Mouse (Mus musculus): ENCODE data around the gene Gosr2.
A peak's percentile ranks its signal among the peaks of the same experiment; 100 is the strongest.

Gosr2 gene

DNA sequence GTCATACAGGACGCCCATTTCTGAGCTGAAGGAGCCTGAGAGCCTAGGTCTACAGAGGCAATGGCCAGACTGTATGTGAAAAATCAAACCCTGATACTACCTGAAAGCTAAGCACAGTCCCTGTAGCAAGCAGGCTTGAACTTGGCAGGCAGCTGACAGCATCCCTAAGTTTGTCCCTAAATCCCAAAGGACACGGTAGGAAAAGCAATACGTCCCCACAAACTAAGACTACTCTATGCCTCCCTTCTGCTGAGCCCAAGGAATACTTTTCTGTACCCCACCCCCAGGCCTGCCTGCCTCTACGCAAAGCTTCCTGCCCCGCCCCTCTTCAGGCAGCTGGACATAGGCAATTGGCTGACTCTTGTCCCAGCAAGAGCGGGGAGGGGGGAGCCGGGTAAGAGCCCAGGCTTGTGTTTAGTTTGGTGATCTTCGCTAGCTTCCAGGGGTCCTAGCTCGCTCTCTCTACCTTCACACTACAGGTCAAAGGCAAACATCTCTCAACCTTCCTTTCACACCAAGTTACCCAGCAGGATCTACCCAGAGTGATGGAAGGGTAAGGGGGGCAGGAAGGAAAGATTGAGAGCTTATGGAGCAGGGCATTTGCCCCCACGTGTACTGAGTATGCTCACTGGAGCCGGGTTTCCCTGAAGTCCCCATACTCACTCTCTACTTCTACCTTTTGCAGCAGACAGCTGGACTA is 49.6 kb downstream of the Gosr2 start:
- DNase-seq (ENCODE audit: low spot score in 2 of 2): no peak

DNA sequence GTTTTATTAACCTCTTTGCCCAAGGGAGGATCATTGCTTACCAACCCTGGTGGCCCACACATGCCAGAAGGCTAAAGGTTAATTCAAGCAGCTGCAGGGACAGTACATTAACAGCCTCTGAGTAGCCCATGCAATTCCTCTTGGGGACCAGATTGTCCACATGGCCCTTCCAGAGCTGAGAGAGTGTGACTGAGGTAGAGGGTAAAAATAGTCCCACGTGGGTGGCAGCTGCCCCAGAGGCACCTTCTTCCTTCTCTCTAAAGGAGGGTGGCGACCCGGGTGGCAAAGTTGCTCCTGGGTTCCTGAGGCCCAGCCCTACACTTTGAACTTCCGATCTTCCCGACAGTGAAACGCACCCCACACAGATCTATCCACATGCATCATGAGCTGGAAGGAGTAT is 51.4 kb downstream of the Gosr2 start:
- no peak for DNase-seq (ENCODE audit: low spot score in 2 of 2)

DNA sequence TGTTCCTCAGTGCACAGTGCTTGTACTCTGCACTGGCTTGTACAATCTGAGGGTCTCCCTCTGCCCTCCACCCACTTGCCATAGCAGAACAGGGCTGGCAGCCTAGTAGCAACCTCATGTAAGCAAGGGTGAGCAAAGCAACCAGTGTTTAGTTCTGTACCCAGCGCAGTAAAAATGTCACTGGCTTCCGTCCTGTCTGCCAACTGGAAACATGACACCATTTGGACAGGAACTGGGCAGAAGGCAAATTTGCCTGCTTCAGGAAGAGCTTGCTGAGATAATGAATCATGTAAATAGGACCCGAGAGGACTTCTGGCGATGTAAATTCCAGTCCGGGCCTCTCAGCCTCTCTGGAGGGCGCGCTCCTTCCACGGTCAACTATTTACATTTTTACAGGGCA is 52.0 kb downstream of the Gosr2 start:
- no peak for DNase-seq (ENCODE audit: low spot score in 2 of 2)

DNA sequence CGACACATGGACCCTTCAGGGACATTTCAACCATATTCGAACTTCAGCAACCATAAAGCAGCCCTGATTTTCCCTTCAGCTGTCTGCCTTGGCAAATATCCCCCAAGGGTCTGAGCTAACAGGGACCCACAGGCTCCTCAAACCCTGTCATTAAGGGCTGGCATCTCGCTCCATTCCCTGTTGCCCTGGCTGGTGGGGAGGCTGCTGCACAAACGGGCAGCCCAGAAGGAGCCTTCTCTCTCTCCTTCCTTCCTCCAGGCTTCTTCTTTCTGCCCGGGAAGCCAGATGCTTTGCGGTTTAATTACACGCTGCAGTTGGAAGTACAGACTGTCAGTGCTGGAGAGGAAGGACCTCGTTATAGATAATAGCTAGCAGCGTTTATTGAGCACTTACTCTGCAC is 54.5 kb downstream of the Gosr2 start:
- no peak for DNase-seq (ENCODE audit: low spot score in 2 of 2)

DNA sequence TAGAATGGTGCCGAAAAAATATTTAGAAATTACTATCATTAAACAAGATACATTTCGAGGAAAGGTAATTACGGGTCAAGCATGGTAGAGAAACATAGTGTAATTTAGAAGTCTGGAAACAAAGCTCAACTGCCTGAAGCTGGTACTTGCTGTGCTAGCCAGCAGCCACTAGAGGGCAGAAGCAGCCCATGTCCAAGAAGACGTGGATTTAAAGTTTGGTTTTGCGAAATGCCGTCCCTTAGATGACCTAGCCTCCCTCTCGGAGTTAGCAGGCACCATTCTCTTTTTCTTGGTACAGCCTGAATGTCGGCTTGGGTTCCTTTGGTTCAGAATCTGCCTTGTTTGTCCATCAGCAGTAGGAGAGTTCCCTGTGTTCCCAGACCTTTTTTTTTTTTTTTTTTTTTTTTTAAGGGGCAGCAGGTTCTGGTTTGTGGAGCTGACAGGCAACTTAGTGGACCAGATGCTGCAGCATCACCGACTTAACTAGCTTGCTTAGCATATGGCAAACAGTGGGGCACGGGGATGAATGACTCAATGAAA is 58.2 kb downstream of the Gosr2 start:
- peak in 1 of 2 experiments; percentile 35 for DNase-seq (ENCODE audit: low spot score in 2 of 2)

DNA sequence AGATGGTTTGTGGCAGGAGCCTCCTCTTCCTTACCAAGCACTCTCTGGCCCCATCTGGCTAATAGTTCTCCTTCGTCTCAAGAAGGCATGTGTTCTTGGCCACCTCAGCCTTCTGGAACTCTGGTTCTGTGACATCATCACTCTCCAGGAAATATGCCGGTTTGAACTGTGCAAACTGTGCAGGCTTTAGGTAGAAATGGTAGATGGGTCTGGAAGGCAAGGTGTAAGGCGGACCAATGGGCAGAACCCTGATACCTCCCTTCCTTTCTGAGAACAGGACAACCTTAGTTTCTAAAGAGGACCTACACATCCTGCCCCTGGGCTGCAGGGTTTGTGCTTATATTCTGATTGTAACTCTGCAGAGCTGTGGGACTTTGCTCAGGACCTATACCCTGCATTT is 58.9 kb downstream of the Gosr2 start, which contains the start of gene Lyzl6:
Lyzl6 (minus strand) TSS at position 101 of the 400 bp plus-strand sequence.
- DNase-seq (ENCODE audit: low spot score in 2 of 2): no peak

DNA sequence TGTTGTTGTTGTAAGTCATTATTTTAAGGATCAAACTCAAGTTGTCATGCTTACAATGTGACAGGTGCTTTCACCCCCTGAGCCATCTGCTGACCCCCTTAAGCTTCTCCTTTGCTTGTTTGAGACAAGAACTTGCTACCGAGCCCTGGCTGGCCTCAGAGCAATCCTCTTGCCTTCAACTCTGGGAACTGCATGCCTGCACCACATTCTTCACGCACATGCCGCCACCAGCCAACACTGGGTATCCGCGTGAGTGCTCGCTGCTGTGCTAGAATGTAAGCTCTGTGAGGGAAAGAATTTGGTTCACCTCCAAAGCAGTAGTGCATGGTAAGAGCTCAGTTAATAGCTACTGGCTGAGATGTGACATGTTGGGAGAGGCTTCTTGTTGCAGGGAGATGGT is 61.4 kb downstream of the Gosr2 start:
- DNase-seq (ENCODE audit: low spot score in 2 of 2): no peak

DNA sequence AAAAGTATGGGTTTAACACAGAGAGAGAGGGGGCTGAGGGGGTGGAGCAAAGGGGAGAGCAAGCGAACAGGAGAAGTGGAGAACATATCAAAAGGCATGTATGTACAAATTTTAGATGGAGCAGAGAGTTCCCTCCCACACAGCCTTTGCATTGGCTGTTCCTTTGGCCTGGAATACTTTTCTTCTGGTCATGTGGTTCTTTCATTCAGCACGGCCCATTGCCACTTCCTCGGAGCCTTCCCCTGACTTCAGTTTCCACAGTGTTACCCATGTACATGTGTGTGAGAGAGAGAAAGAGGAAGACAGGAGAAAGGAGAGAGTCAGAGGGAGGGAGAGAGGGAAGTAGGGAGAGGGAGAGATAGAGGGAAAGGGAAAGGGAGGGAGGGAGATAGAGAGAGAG is 62.2 kb downstream of the Gosr2 start:
- DNase-seq (ENCODE audit: low spot score in 2 of 2): no peak

DNA sequence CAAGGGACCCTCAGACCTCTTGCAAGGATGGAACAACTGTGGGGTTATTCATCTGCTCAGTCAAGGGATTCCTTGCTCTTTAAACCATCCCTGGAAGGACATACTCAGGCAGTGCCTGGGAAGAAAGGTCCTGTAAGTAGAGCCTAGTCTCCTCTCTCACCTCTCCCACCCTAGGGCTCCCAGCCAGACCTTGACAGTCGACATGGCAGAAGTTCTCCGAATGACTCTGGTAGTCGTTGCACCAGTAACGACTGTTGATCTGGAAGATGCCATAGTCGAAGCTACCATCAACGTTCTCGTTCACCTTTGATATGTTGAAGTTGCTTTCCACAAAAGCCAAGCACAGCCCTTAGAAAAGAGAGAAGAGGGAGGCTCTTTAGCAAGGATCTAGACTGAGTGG is 62.9 kb downstream of the Gosr2 start:
- DNase-seq (ENCODE audit: low spot score in 2 of 2): no peak

DNA sequence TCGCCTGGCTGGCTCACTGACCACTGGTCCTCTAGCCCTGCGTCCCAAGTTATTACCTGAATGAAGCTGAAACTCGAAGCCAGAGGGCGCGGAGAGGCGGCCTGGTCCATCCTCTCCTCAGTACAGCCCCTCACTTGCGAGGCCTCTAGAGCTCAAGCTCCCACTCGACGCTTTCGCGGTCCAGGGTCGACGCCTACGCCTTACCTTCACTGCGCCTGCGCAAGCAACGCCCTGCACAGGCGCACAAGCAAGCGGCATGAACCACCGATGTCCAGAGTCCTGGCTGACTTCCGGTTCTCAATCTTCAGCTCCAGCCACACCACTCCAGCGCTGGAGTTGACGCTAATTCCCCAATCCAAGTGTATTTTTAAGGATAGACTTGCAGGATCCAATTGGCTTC is 70.2 kb downstream of the Gosr2 start:
- no peak for DNase-seq (ENCODE audit: low spot score in 2 of 2)
